Mouse (Mus musculus): ENCODE data around the gene Lrrc55.

The Lrrc55 gene

GRCm38 (mm10) chr2:85178139-85178800 is 18.7 kb downstream of the Lrrc55 start:
- no peaks in the 10 kb centered on the region for H3K36me3 ChIP-seq (ENCODE audit: insufficient read depth, low read length)
- no peaks in the 10 kb centered on the region for H3K4me1 ChIP-seq (replicated peaks; ENCODE audit: low read depth, low read length)
- TF ChIP-seq NANOG (IDR thresholded peaks at IDR 0.05; ENCODE audit: borderline replicate concordance, low read length) (no peak), CTCF (conservative IDR thresholded peaks at IDR 0.05; ENCODE audit: low read length) (no peak), POU5F1 (IDR thresholded peaks at IDR 0.05; ENCODE audit: borderline replicate concordance, low read length) (no peak)
- H3K27me3 ChIP-seq (ENCODE audit: insufficient read depth, low read length): no peaks in the 10 kb centered on the region
- H3K9me3 ChIP-seq (ENCODE audit: low read length): no peaks in the 10 kb centered on the region
- H3K4me3 ChIP-seq (replicated peaks; ENCODE audit: low read length): no peak overlapping the region

- H3K9me3 ChIP-seq (ENCODE audit: low read length): no peaks in the 10 kb centered on the region
- no peaks in the 10 kb centered on the region for H3K36me3 ChIP-seq (ENCODE audit: insufficient read depth, low read length)
- no peaks in the 10 kb centered on the region for H3K4me1 ChIP-seq (replicated peaks; ENCODE audit: low read depth, low read length)
- H3K27me3 ChIP-seq (ENCODE audit: insufficient read depth, low read length): no peaks in the 10 kb centered on the region
- TF ChIP-seq CTCF (conservative IDR thresholded peaks at IDR 0.05; ENCODE audit: low read length) (no peak), NANOG (IDR thresholded peaks at IDR 0.05; ENCODE audit: borderline replicate concordance, low read length) (no peak), POU5F1 (IDR thresholded peaks at IDR 0.05; ENCODE audit: borderline replicate concordance, low read length) (no peak)
- H3K4me3 ChIP-seq (replicated peaks; ENCODE audit: low read length): no peak overlapping the region
Measured at GRCm38 (mm10) chr2:85173545-85173944, 23.5 kb downstream of the Lrrc55 start.

- Histone ChIP-seq H3K36me3 (ENCODE audit: insufficient read depth, low read length) (no peaks in the 10 kb centered on the region), H3K9me3 (ENCODE audit: low read length) (no peaks in the 10 kb centered on the region), H3K4me1 (replicated peaks; ENCODE audit: low read depth, low read length) (no peaks in the 10 kb centered on the region), H3K4me3 (replicated peaks; ENCODE audit: low read length) (no peak overlapping the region), H3K27me3 (ENCODE audit: insufficient read depth, low read length) (no peaks in the 10 kb centered on the region)
- TF ChIP-seq CTCF (conservative IDR thresholded peaks at IDR 0.05; ENCODE audit: low read length) (no peak), POU5F1 (IDR thresholded peaks at IDR 0.05; ENCODE audit: borderline replicate concordance, low read length) (no peak), NANOG (IDR thresholded peaks at IDR 0.05; ENCODE audit: borderline replicate concordance, low read length) (no peak)
Measured at GRCm38 (mm10) chr2:85172763-85173103, 24.3 kb downstream of the Lrrc55 start.

GRCm38 (mm10) chr2:85172071-85172762 is 24.8 kb downstream of the Lrrc55 start:
- Histone ChIP-seq H3K27me3 (ENCODE audit: insufficient read depth, low read length) (no peaks in the 10 kb centered on the region), H3K36me3 (ENCODE audit: insufficient read depth, low read length) (no peaks in the 10 kb centered on the region), H3K9me3 (ENCODE audit: low read length) (no peaks in the 10 kb centered on the region), H3K4me1 (replicated peaks; ENCODE audit: low read depth, low read length) (no peaks in the 10 kb centered on the region), H3K4me3 (replicated peaks; ENCODE audit: low read length) (no peak overlapping the region)
- TF ChIP-seq NANOG (IDR thresholded peaks at IDR 0.05; ENCODE audit: borderline replicate concordance, low read length) (no peak), POU5F1 (IDR thresholded peaks at IDR 0.05; ENCODE audit: borderline replicate concordance, low read length) (no peak), CTCF (conservative IDR thresholded peaks at IDR 0.05; ENCODE audit: low read length) (no peak)

- no peak overlapping the region for H3K4me3 ChIP-seq (replicated peaks; ENCODE audit: low read length)
- TF ChIP-seq CTCF (conservative IDR thresholded peaks at IDR 0.05; ENCODE audit: low read length) (no peak), POU5F1 (IDR thresholded peaks at IDR 0.05; ENCODE audit: borderline replicate concordance, low read length) (no peak), NANOG (IDR thresholded peaks at IDR 0.05; ENCODE audit: borderline replicate concordance, low read length) (no peak)
- no peaks in the 10 kb centered on the region for H3K4me1 ChIP-seq (replicated peaks; ENCODE audit: low read depth, low read length)
- peaks cover 12% of the 10 kb centered on the region for H3K9me3 ChIP-seq (ENCODE audit: low read length)
- H3K36me3 ChIP-seq (ENCODE audit: insufficient read depth, low read length): no peaks in the 10 kb centered on the region
- H3K27me3 ChIP-seq (ENCODE audit: insufficient read depth, low read length): no peaks in the 10 kb centered on the region
Measured at GRCm38 (mm10) chr2:85168327-85168726, 28.7 kb downstream of the Lrrc55 start.

GRCm38 (mm10) chr2:85167624-85168023 is 29.4 kb downstream of the Lrrc55 start:
- H3K9me3 ChIP-seq (ENCODE audit: low read length): peaks cover 17% of the 10 kb centered on the region

GRCm38 (mm10) chr2:85163311-85164047 is 33.5 kb downstream of the Lrrc55 start:
- TF ChIP-seq CTCF (conservative IDR thresholded peaks at IDR 0.05; ENCODE audit: low read length) (no peak), NANOG (IDR thresholded peaks at IDR 0.05; ENCODE audit: borderline replicate concordance, low read length) (no peak), POU5F1 (IDR thresholded peaks at IDR 0.05; ENCODE audit: borderline replicate concordance, low read length) (no peak)
- H3K36me3 ChIP-seq (ENCODE audit: insufficient read depth, low read length): no peaks in the 10 kb centered on the region
- peaks cover 17% of the 10 kb centered on the region for H3K9me3 ChIP-seq (ENCODE audit: low read length)
- H3K4me1 ChIP-seq (replicated peaks; ENCODE audit: low read depth, low read length): no peaks in the 10 kb centered on the region
- no peak overlapping the region for H3K4me3 ChIP-seq (replicated peaks; ENCODE audit: low read length)
- H3K27me3 ChIP-seq (ENCODE audit: insufficient read depth, low read length): no peaks in the 10 kb centered on the region

More at GRCm38 (mm10) chr2:85167624-85168023, 29.4 kb downstream of the Lrrc55 start:
- no peak overlapping the region for H3K4me3 ChIP-seq (replicated peaks; ENCODE audit: low read length)
- no peak for TF ChIP-seq NANOG (IDR thresholded peaks at IDR 0.05; ENCODE audit: borderline replicate concordance, low read length)
- TF ChIP-seq CTCF (conservative IDR thresholded peaks at IDR 0.05; ENCODE audit: low read length): no peak
- no peak for TF ChIP-seq POU5F1 (IDR thresholded peaks at IDR 0.05; ENCODE audit: borderline replicate concordance, low read length)
- H3K36me3 ChIP-seq (ENCODE audit: insufficient read depth, low read length): no peaks in the 10 kb centered on the region
- no peaks in the 10 kb centered on the region for H3K4me1 ChIP-seq (replicated peaks; ENCODE audit: low read depth, low read length)
- no peaks in the 10 kb centered on the region for H3K27me3 ChIP-seq (ENCODE audit: insufficient read depth, low read length)

GRCm38 (mm10) chr2:85161638-85162093 is 35.3 kb downstream of the Lrrc55 start:
- no peaks in the 10 kb centered on the region for H3K36me3 ChIP-seq (ENCODE audit: insufficient read depth, low read length)
- no peaks in the 10 kb centered on the region for H3K4me1 ChIP-seq (replicated peaks; ENCODE audit: low read depth, low read length)
- H3K27me3 ChIP-seq (ENCODE audit: insufficient read depth, low read length): peaks cover 4% of the 10 kb centered on the region; the same call in 1 of the 2 replicates
- H3K4me3 ChIP-seq (replicated peaks; ENCODE audit: low read length): no peak overlapping the region
- peaks cover 17% of the 10 kb centered on the region for H3K9me3 ChIP-seq (ENCODE audit: low read length)
- TF ChIP-seq CTCF (conservative IDR thresholded peaks at IDR 0.05; ENCODE audit: low read length): no peak
- TF ChIP-seq POU5F1 (IDR thresholded peaks at IDR 0.05; ENCODE audit: borderline replicate concordance, low read length): no peak
- TF ChIP-seq NANOG (IDR thresholded peaks at IDR 0.05; ENCODE audit: borderline replicate concordance, low read length): no peak
